Comparison of ENCODE assay signal across 20 mouse cellular contexts in genomic region chr8:92013183-92013582, GRCm38 (mm10).
A peak's percentile ranks its signal among the peaks of the same experiment; 100 is the strongest.
DNase-seq lines count a peak whose midpoint lies in the region; ATAC-seq and TF ChIP-seq lines count a peak whose summit lies in the region.
"Had no signal": no experiment of that assay in that cellular context is flagged by ENCODE, and none has a peak within 500 bp of the region (broad histone marks: within the 10 kb centered on the region; RNA-seq: fewer than 3 reads in every experiment).

No protein-coding gene starts in this region.

- ATAC-seq in intestine, postnatal 0 days = no peak
- ATAC-seq in intestine, embryonic 15.5 days = no peak
- no peak for ATAC-seq in liver, postnatal 0 days
- ATAC-seq in liver, embryonic 11.5 days (replicated peaks; ENCODE audit: low FRiP score) = no peak
- no peak for ATAC-seq in frontal cortex, adult (ENCODE audit: low TSS enrichment)
- ATAC-seq: forebrain, embryonic 13.5 days had no signal

- no peak for TF ChIP-seq EP300 in liver, postnatal 0 days (IDR thresholded peaks at IDR 0.05; ENCODE audit: low read depth)

- no peak overlapping the region for H3K4me2 ChIP-seq in intestine, postnatal 0 days (replicated peaks; ENCODE audit: low read depth)
- H3K4me2 ChIP-seq in intestine, embryonic 15.5 days (replicated peaks) = no peak overlapping the region
- H3K4me2 ChIP-seq in liver, postnatal 0 days (ENCODE audit: low read depth, low read length) = no peak overlapping the region
- no peak overlapping the region for H3K4me2 ChIP-seq in liver, embryonic 11.5 days
- H3K4me2 ChIP-seq: forebrain, embryonic 13.5 days; hindbrain, embryonic 14.5 days; limb, embryonic 12.5 days; midbrain, embryonic 12.5 days had no signal

- WGBS in intestine, postnatal 0 days = 53% methylated on average over 4 of the region's 4 CpGs
- WGBS in intestine, embryonic 15.5 days = 62% methylated on average over 4 of the region's 4 CpGs
- WGBS in liver, postnatal 0 days (ENCODE audit: insufficient replicate concordance) = 50% methylated on average over 4 of the region's 4 CpGs
- WGBS in liver, embryonic 11.5 days = 50% methylated on average over 4 of the region's 4 CpGs

- peak; percentile 60 for TF ChIP-seq CTCF in intestine, postnatal 0 days (IDR thresholded peaks at IDR 0.05; ENCODE audit: low read depth)
- TF ChIP-seq CTCF in liver, postnatal 0 days (IDR thresholded peaks at IDR 0.05; ENCODE audit: low read depth) = peak; percentile 61
- TF ChIP-seq CTCF in E14TG2a.4 (conservative IDR thresholded peaks at IDR 0.05; ENCODE audit: low read length) = peak; percentile 66

- H3K9me3 ChIP-seq in intestine, postnatal 0 days (ENCODE audit: control insufficient read depth) = no peaks in the 10 kb centered on the region
- no peaks in the 10 kb centered on the region for H3K9me3 ChIP-seq in intestine, embryonic 15.5 days
- no peaks in the 10 kb centered on the region for H3K9me3 ChIP-seq in liver, postnatal 0 days (ENCODE audit: low read length)
- H3K9me3 ChIP-seq in liver, embryonic 11.5 days (ENCODE audit: control insufficient read depth, low read length) = no peaks in the 10 kb centered on the region
- H3K9me3 ChIP-seq in E14TG2a.4 (ENCODE audit: low read length) (no peaks in the 10 kb centered on the region), ES-E14 (ENCODE audit: control insufficient read depth, insufficient read depth, low read depth, low read length) (no peaks in the 10 kb centered on the region)
- H3K9me3 ChIP-seq: forebrain, embryonic 13.5 days; heart, embryonic 10.5 days; limb, embryonic 12.5 days; midbrain, embryonic 12.5 days had no signal

- no peaks in the 10 kb centered on the region for H3K36me3 ChIP-seq in intestine, postnatal 0 days (ENCODE audit: control insufficient read depth, insufficient read depth)
- no peaks in the 10 kb centered on the region for H3K36me3 ChIP-seq in intestine, embryonic 15.5 days
- no peaks in the 10 kb centered on the region for H3K36me3 ChIP-seq in liver, postnatal 0 days (replicated peaks; ENCODE audit: insufficient read depth, low read length)
- H3K36me3 ChIP-seq in liver, embryonic 11.5 days (ENCODE audit: control insufficient read depth, insufficient read depth, low read length) = no peaks in the 10 kb centered on the region
- H3K36me3 ChIP-seq in E14TG2a.4 (ENCODE audit: insufficient read depth, low read length) = no peaks in the 10 kb centered on the region
- H3K36me3 ChIP-seq in ES-E14 (ENCODE audit: control insufficient read depth, insufficient read depth, low read length, poor library complexity, severe bottlenecking) = no peaks in the 10 kb centered on the region
- H3K36me3 ChIP-seq: heart, embryonic 10.5 days; limb, embryonic 12.5 days; midbrain, embryonic 12.5 days had no signal

- H3K4me3 ChIP-seq in intestine, postnatal 0 days (ENCODE audit: low read depth, low read length) = no peak overlapping the region
- H3K4me3 ChIP-seq in intestine, embryonic 15.5 days (replicated peaks) = no peak overlapping the region
- no peak overlapping the region for H3K4me3 ChIP-seq in liver, postnatal 0 days (ENCODE audit: low read depth, low read length)
- H3K4me3 ChIP-seq in liver, embryonic 11.5 days (ENCODE audit: low read depth, low read length) = no peak overlapping the region
- no peak overlapping the region for H3K4me3 ChIP-seq in E14TG2a.4 (replicated peaks; ENCODE audit: low read length)
- no peak overlapping the region for H3K4me3 ChIP-seq in ES-E14 (ENCODE audit: insufficient read depth in 1 of 2, low read depth in 1 of 2, low read length in 2 of 2, poor library complexity in 1 of 2, severe bottlenecking in 1 of 2)
- H3K4me3 ChIP-seq: forebrain, embryonic 13.5 days; heart, embryonic 10.5 days; limb, embryonic 12.5 days; midbrain, embryonic 12.5 days had no signal

- no peak overlapping the region for H3K9ac ChIP-seq in intestine, postnatal 0 days (ENCODE audit: low read depth, low read length)
- H3K9ac ChIP-seq in intestine, embryonic 15.5 days = no peak overlapping the region
- no peak overlapping the region for H3K9ac ChIP-seq in liver, postnatal 0 days (replicated peaks)
- H3K9ac ChIP-seq in liver, embryonic 11.5 days (ENCODE audit: low read depth, low read length) = no peak overlapping the region
- H3K9ac ChIP-seq in ES-E14 (ENCODE audit: insufficient read depth, low read depth, low read length, poor library complexity, severe bottlenecking) = no peak overlapping the region
- H3K9ac ChIP-seq: forebrain, embryonic 13.5 days; hindbrain, embryonic 14.5 days; limb, embryonic 12.5 days; midbrain, embryonic 12.5 days had no signal

- no peak for DNase-seq in liver, postnatal 0 days
- no peak for DNase-seq in liver, embryonic 11.5 days (ENCODE audit: low spot score)
- no peak for DNase-seq in ES-E14 (ENCODE audit: low read depth, low spot score)
- no peak for DNase-seq in kidney, adult 9 months
- DNase-seq: adrenal gland, postnatal 25 days; cerebellum, adult 2 months; heart, postnatal 14 days; kidney, adult 18-20 months; kidney, postnatal 36 days; lung, adult 18-20 months; thymus, adult 18-20 months had no signal

- no peaks in the 10 kb centered on the region for H3K4me1 ChIP-seq in intestine, postnatal 0 days (replicated peaks; ENCODE audit: control insufficient read depth, insufficient read depth, low read length)
- H3K4me1 ChIP-seq in intestine, embryonic 15.5 days (replicated peaks) = no peaks in the 10 kb centered on the region
- H3K4me1 ChIP-seq in liver, postnatal 0 days (ENCODE audit: insufficient read depth) = no peaks in the 10 kb centered on the region
- H3K4me1 ChIP-seq in liver, embryonic 11.5 days (replicated peaks; ENCODE audit: control insufficient read depth, insufficient read depth, low read length) = 0 out of 2 replicates have a peak, but pooled peaks cover 6% of the 10 kb centered on the region
- H3K4me1 ChIP-seq in E14TG2a.4 (replicated peaks; ENCODE audit: low read depth, low read length) = peaks cover 33% of the 10 kb centered on the region
- H3K4me1 ChIP-seq in ES-E14 (ENCODE audit: control insufficient read depth in 2 of 2, insufficient read depth in 2 of 2, low read length in 2 of 2, poor library complexity in 1 of 2) = peaks cover 3 to 5% of the 10 kb centered on the region in 2 experiments; a peak in 3 of 4 replicates
- H3K4me1 ChIP-seq: forebrain, embryonic 13.5 days had no signal

- H3K27ac ChIP-seq in intestine, postnatal 0 days (ENCODE audit: low read depth, low read length) = no peak overlapping the region
- no peak overlapping the region for H3K27ac ChIP-seq in intestine, embryonic 15.5 days
- no peak overlapping the region for H3K27ac ChIP-seq in liver, postnatal 0 days (ENCODE audit: low read depth)
- H3K27ac ChIP-seq in liver, embryonic 11.5 days (ENCODE audit: low read depth, low read length) = no peak overlapping the region
- H3K27ac ChIP-seq in ES-E14 (ENCODE audit: insufficient read depth, low read depth, low read length, poor library complexity, severe bottlenecking) = no peak overlapping the region
- H3K27ac ChIP-seq: forebrain, embryonic 13.5 days; heart, embryonic 10.5 days; hindbrain, embryonic 14.5 days; limb, embryonic 12.5 days; midbrain, embryonic 12.5 days had no signal

- no peaks in the 10 kb centered on the region for H3K27me3 ChIP-seq in intestine, postnatal 0 days (replicated peaks; ENCODE audit: control insufficient read depth, insufficient read depth, low read length)
- no peaks in the 10 kb centered on the region; the same call in 1 of the 2 replicates for H3K27me3 ChIP-seq in intestine, embryonic 15.5 days (replicated peaks)
- H3K27me3 ChIP-seq in liver, postnatal 0 days (ENCODE audit: insufficient read depth, low read length) = no peaks in the 10 kb centered on the region
- peaks cover 3% of the 10 kb centered on the region; the same call in 1 of the 2 replicates for H3K27me3 ChIP-seq in liver, embryonic 11.5 days (replicated peaks; ENCODE audit: control insufficient read depth, insufficient read depth, low read length)
- peaks cover 2% of the 10 kb centered on the region for H3K27me3 ChIP-seq in E14TG2a.4 (ENCODE audit: insufficient read depth, low read length)

- in situ Hi-C loops in ES-E14 (cut with MboI; ENCODE audit: low sequenced_read_pairs in 2 of 2, unreplicated experiment in 2 of 2) = no loop called here

TF ChIP-seq in ES-E14, 5 proteins besides CTCF, POLR2A, EP300 and RAD21:
- TF ChIP-seq ZC3H11A (IDR thresholded peaks at IDR 0.05; ENCODE audit: borderline replicate concordance, low read depth, low read length) = peak; percentile 16; the same call in 1 of the 2 replicates
- no peak for TF ChIP-seq MAFK (IDR thresholded peaks at IDR 0.05; ENCODE audit: insufficient read depth, low read depth, low read length)
